Mouse (Mus musculus) hindbrain, embryonic 16.5 days (tissue): ENCODE results near the gene Sfi1. TPM values are rescaled to one million over a fixed set of nuclear protein-coding genes. Genes with fewer than 3 reads are reported as not detected.
"Not testable (repeated sequence)": the region's sequence is repeated elsewhere in the genome, so short reads cannot be mapped to it uniquely, and the experiment has no call there.

ENCODE experiments used
- ATAC-seq: fragments of 200-750 bp; cut with Nextera tagmentation; 2 replicates; pipeline ENCODE4 v1.8.0; 2017; ENCODE audit warnings: moderate TSS enrichment, moderate library complexity
- H3K27ac ChIP-seq: fragments of 300-500 bp; sonication (generic); 2 replicates; pipeline ENCODE4 v1.5.1; 2014; ENCODE audit warnings: low read depth, mild to moderate bottlenecking, control low read depth, low read length, moderate library complexity
- H3K27me3 ChIP-seq: fragments of 300-500 bp; sonication (generic); replicated peaks from 2 replicates; pipeline ENCODE4 v1.6.1; 2014; ENCODE audit warnings: low read length; ENCODE audit not compliant: control insufficient read depth, insufficient read depth
- H3K36me3 ChIP-seq: fragments of 300-500 bp; sonication (generic); 2 replicates; pipeline ENCODE4 v1.6.1; 2014; ENCODE audit warnings: mild to moderate bottlenecking, low read length, moderate library complexity, mixed read lengths; ENCODE audit not compliant: control insufficient read depth, insufficient read depth
- H3K4me1 ChIP-seq: fragments of 300-500 bp; sonication (generic); 2 replicates; pipeline ENCODE4 v1.6.1; 2014; ENCODE audit warnings: low read depth, low read length; ENCODE audit not compliant: control insufficient read depth, insufficient read depth
- H3K4me2 ChIP-seq: fragments of 300-500 bp; sonication (generic); 2 replicates; pipeline ENCODE4 v1.6.1; 2014; ENCODE audit warnings: mild to moderate bottlenecking, low read length, control low read depth, moderate library complexity
- H3K4me3 ChIP-seq: fragments of 300-500 bp; sonication (generic); 2 replicates; pipeline ENCODE4 v1.5.1; 2014; ENCODE audit warnings: mild to moderate bottlenecking, low read length, control low read depth, moderate library complexity
- H3K9ac ChIP-seq: fragments of 300-500 bp; sonication (generic); 2 replicates; pipeline ENCODE4 v1.6.1; 2014; ENCODE audit warnings: low read depth, mild to moderate bottlenecking, control low read depth, low read length, moderate library complexity
- H3K9me3 ChIP-seq: fragments of 300-500 bp; sonication (generic); 2 replicates; pipeline ENCODE4 v1.6.1; 2014; ENCODE audit warnings: mild to moderate bottlenecking, low read length, moderate library complexity; ENCODE audit not compliant: control insufficient read depth
- WGBS: fragments of 180-500 bp; shearing (Covaris S2); extraction: QIAGEN DNeasy Blood & Tissue Kit; methylation state at CpG from one replicate; pipeline ENCODE4 v1.1.7; 2014; 5-methylcytosine and 5-hydroxymethylcytosine counted together
- polyA plus RNA-seq: library from polyadenylated mRNA; unstranded; fragments of >200 nt; fragmentation: Nextera tagmentation; extraction: Ambion mirVana; gene quantifications from 2 replicates; pipeline ENCODE4 v1.2.1, GENCODE M21; 2015

Gene Sfi1
- polyA plus RNA-seq, 1 experiment from 2014 or later, result 14.3 TPM

DNA sequence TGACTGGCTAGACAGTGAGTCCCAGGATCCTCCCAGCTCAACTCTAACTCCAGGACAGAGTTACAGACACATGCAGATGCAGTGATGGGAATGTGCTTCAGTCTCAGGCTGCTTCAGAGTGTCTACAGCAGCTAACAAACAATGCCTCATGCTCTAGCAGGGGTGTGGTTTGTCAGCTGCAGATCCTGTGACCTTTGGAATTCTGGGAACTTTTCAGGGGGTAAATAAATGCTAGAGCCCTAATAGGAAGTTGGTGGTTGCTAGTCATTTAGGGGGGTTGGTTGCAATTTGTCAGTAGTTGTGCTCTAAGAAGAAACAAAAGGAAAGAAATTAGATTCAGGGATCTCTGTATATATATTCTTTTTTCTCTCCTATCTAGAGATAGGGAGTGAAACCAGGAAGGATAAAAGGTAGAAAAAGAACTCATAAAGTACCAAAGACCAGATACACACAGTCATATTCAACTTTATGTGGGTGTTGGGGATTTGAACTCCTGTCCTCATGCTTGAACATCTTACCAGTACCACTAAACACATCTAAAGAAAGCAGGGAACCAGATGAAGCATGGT lies 52.2 kb downstream of the Sfi1 start:
- not testable (repeated sequence) for H3K4me2 ChIP-seq, H3K9ac ChIP-seq, H3K9me3 ChIP-seq, ATAC-seq, H3K4me1 ChIP-seq, H3K27me3 ChIP-seq, H3K36me3 ChIP-seq, H3K27ac ChIP-seq, H3K4me3 ChIP-seq

DNA sequence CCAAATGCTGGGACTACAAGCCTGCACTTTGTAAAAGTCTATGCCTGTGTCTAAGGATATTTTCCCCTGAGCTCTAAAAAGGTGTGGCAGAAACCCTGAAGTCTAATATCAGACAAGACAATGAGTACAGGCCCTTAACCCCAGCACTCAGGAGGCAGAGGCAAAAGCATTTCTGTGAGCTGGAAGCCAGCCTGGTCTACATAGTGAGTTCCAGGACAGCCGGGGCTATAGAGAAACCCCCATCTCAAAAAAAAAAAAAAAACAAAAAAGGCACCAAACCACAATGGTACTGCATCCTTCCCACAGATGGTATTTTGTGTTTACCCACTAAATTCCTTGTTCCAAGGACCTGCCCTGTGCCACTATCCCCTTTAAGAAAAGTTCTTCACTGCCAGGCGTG lies 54.9 kb downstream of the Sfi1 start:
- ATAC-seq, H3K27me3 ChIP-seq, H3K36me3 ChIP-seq, H3K4me2 ChIP-seq, H3K9me3 ChIP-seq, H3K9ac ChIP-seq, H3K4me1 ChIP-seq, H3K4me3 ChIP-seq, H3K27ac ChIP-seq: not testable (repeated sequence)
- 89% methylated on average over 2 of the region's 2 CpGs for WGBS

DNA sequence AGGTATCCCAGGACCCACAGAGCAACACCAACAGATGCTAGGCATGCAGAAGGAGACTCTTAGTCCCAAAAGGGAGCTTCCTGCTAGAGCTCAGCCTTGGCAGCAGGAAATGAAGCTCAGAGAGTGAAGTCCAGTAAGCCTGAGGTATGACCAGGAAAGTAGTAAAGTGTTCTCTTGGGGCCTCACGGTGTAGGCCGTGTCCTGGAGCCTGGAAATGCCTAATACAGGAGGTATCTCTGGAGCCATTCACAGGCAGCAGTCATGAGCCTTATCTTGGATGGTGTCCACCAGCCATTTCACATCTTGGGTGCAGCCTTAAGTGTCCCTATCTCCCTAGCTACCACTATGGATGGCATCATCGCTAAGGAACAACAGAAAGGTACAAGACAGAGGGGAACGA lies 56.0 kb downstream of the Sfi1 start:
- H3K9me3 ChIP-seq, H3K4me2 ChIP-seq, H3K9ac ChIP-seq, H3K36me3 ChIP-seq, H3K4me3 ChIP-seq, H3K27me3 ChIP-seq, H3K4me1 ChIP-seq, H3K27ac ChIP-seq: not testable (repeated sequence)
- 91% methylated on average over 4 of the region's 4 CpGs for WGBS
- peak; percentile 12; the same call in 1 of the 2 replicates for ATAC-seq

DNA sequence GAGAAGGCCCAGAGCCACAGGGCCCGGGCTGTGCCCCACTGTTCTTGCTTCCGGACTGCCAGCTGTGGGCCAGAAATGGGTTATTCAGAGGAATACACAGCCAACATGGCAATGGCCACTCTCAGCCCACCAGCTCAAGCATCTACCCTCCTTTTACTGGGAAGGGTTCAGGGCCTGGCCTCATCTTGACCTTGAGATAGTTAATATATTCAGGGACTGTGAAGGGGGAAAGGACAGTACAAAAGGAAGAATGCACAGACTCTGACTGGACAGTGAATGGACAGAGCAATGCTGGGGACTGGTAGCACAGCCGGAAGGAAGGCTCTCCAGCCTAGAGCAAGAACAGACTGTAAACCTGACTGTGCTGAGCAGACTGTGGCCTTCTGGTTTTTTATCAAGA lies 57.3 kb downstream of the Sfi1 start:
- H3K36me3 ChIP-seq, H3K9ac ChIP-seq, H3K9me3 ChIP-seq, H3K27me3 ChIP-seq, H3K27ac ChIP-seq, ATAC-seq, H3K4me1 ChIP-seq, H3K4me3 ChIP-seq, H3K4me2 ChIP-seq: not testable (repeated sequence)
- WGBS, result 90% methylated on average over 3 of the region's 3 CpGs

DNA sequence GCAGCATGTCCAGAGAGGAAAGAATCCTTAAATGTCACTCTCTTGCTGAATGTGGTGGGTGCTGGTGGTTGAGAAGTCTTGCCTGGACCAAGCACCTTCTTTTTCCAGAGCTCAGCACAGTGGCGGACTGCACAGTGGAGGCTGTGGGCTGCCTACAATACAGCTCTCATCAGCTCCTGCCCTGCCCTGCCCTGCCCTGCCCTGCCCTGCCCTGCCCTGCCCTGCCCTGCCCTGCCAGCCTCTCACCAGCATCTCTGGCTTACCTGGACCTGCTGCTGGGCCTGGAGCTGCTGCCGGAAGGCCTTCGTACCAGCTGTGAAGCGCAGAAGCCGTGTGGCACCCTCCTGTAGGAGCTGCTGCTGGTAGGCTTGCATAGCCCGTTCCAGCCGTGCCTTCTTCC lies 57.9 kb downstream of the Sfi1 start:
- H3K4me2 ChIP-seq, H3K9ac ChIP-seq, H3K36me3 ChIP-seq, H3K27me3 ChIP-seq, H3K27ac ChIP-seq, H3K4me1 ChIP-seq, ATAC-seq, H3K9me3 ChIP-seq, H3K4me3 ChIP-seq: not testable (repeated sequence)
- 88% methylated on average over 5 of the region's 7 CpGs for WGBS

DNA sequence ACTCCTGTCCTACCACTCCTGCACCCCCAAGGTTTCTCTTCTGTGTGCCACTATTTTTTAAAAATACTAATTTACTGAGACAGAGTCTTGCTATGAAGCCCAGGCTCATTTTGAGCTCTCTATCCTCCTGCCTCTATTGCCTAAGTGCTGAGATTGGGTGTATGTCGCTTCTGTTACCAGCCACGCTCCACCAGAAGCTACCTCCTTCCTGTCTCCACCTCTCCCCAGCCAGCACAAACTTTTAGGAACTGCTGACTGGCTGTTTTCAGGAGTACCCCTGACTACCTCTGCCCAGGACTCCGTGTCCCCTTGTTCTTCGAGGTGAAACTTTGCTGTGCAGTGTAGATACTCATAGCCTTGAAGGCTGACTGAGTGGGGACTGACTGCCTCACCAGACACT lies 59.9 kb downstream of the Sfi1 start:
- H3K9ac ChIP-seq, H3K36me3 ChIP-seq, H3K4me1 ChIP-seq, H3K27me3 ChIP-seq, H3K4me3 ChIP-seq, H3K4me2 ChIP-seq, H3K27ac ChIP-seq: not testable (repeated sequence)
- no CpG with 5 or more reads among the region's 4 CpGs for WGBS
- ATAC-seq, result peak; percentile 3
- H3K9me3 ChIP-seq, result peaks cover 11% of the 10 kb centered on the region

DNA sequence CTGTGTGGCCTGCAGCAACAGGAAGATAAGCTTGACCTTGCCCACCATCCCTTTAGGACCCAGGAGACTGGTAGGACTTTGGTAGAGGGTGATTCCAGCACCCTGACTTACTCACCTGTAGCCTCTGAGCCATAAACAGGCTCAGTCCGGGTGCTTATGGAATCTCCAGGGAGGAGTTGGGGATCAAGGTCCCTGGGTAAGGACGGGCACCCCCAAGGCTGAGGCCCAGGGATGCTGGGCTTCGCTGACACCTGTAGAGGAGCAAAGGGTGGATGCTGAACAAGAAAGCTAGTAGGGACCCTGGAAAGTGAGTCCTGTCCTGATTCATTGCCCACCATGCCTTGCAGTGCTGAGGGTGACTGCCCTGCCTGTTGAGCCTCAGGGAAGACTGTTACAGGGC lies 60.3 kb downstream of the Sfi1 start:
- not testable (repeated sequence) for H3K36me3 ChIP-seq, H3K4me1 ChIP-seq, H3K9ac ChIP-seq, H3K4me3 ChIP-seq, H3K4me2 ChIP-seq, H3K27ac ChIP-seq, H3K27me3 ChIP-seq
- H3K9me3 ChIP-seq, result peaks cover 11% of the 10 kb centered on the region
- ATAC-seq, result peak; percentile 11
- WGBS, result 88% methylated on average over 3 of the region's 3 CpGs

DNA sequence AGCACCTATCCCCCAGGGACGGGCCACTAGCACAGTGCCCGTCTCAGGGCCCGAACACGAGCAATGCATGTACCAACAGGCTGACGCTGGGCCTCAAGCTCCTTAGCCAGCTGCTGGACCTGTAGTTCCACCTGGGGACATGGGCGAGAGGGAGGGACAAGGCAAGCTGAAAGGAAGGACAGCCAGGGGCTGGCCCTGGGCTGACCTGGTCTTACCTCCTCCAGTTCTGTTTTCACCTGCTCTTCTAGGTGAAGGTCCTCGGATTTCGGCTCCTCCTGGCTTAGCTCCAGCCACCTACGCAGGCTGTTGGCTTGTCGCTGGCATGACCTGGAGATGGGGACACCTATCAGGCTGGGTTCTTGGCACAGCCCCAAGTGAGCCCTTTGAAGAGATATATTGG lies 61.3 kb downstream of the Sfi1 start:
- H3K27me3 ChIP-seq, H3K4me2 ChIP-seq, H3K9ac ChIP-seq, H3K4me1 ChIP-seq, H3K36me3 ChIP-seq, H3K4me3 ChIP-seq, H3K27ac ChIP-seq: not testable (repeated sequence)
- 94% methylated on average over 8 of the region's 10 CpGs for WGBS
- peak; percentile 28 for ATAC-seq
- H3K9me3 ChIP-seq, result peaks cover 13% of the 10 kb centered on the region

DNA sequence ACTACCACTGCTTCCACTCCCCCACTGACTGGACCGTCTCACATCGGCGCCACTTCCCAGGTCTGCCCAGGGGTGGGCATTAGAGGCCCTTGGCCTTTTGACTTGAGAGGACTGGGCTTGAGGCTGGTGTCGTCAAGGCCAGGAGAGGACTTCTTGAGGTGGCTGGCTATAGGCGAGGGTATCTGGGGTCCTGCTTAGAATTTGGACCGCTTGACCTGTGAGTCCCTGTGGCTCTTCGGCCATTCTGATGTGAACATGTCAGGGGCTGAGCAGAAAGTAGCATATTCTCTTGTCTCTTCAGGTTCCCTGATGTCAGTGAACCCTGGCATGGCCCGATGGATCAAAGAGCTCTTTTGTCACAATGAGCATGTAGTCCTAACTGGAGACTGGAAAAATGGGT lies 63.4 kb downstream of the Sfi1 start:
- not testable (repeated sequence) for H3K36me3 ChIP-seq, H3K9ac ChIP-seq, H3K4me1 ChIP-seq, H3K27ac ChIP-seq, H3K4me2 ChIP-seq, H3K27me3 ChIP-seq, H3K4me3 ChIP-seq, ATAC-seq
- WGBS, result 90% methylated on average over 5 of the region's 8 CpGs
- peaks cover 12% of the 10 kb centered on the region for H3K9me3 ChIP-seq

DNA sequence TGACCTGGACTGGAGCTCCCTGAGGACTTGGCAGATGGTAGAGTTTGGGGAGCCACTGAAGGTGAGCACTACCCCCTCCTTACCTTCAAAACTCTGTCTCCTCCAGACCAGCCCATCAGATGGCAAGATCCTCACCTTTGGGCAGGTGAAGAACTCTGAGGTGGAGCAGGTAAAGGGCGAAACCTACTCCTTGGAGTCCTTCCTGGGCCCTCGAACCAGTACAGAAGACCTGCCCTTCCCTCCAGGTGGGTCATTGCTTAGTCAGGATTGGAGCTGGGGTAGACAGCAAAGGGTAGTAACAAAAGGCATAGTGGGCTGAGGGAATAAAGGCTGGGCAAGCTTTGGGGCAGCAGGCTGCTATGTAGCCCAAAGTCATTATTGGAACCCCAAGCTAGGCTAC lies 64.0 kb downstream of the Sfi1 start:
- H3K9ac ChIP-seq, ATAC-seq: not testable (repeated sequence)
- WGBS, result 100% methylated on average over 2 of the region's 2 CpGs

More for the DNA sequence above, 64.0 kb downstream of the Sfi1 start:
- not testable (repeated sequence) for H3K36me3 ChIP-seq, H3K4me2 ChIP-seq, H3K4me1 ChIP-seq, H3K27me3 ChIP-seq, H3K4me3 ChIP-seq, H3K27ac ChIP-seq
- H3K9me3 ChIP-seq, result peaks cover 12% of the 10 kb centered on the region
